Mouse (Mus musculus): Measurements from ENCODE around the gene Gm20388.

GRCm38 (mm10) chr8:120298601-120299532, 388.2 kb downstream of the Gm20388 start:
- TF ChIP-seq HCFC1 (IDR thresholded peaks at IDR 0.05; ENCODE audit: borderline replicate concordance, insufficient read depth, low read length) (no peak), MAFK (IDR thresholded peaks at IDR 0.05; ENCODE audit: insufficient read depth, low read depth, low read length) (no peak)
